In the genomic region with DNA sequence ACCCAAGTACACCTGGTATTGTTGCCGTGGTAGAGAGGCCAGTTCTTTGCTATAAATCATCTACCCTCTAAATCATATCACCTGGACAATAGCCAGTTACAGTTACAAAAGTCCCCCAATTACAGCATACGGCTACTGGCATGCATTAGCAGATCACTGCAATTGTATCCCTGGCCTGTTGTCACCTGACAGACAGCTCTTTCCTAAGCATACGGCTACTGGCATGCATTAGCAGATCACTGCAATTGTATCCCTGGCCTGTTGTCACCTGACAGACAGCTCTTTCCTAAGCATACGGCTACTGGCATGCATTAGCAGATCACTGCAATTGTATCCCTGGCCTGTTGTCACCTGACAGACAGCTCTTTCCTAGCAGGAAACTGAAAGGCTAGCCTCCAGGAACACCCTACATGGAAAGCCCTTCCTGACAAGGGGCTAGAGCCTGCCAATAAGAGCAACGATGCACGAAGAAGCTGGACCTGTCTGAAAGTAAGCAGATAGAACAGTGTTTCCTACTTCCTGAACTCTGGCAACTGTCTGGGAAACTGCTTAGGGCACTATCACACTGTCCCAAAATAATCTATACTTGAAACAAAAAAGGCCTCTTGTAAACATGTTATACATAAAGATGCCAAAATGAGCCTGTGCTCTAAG, we compare ENCODE assay signal across 7 mouse cellular contexts. TPM values are rescaled to one million over a fixed set of nuclear protein-coding genes. Genes with fewer than 3 reads are reported as not detected.
DNase-seq lines count a peak whose midpoint lies in the region; ATAC-seq and TF ChIP-seq lines count a peak whose summit lies in the region.
"Not testable (repeated sequence)": the region's sequence is repeated elsewhere in the genome, so short reads cannot be mapped to it uniquely, and the experiment has no call there.

No protein-coding gene starts in this region.

- not testable (repeated sequence) for H3K4me3 ChIP-seq in forebrain, embryonic 13.5 days; heart, embryonic 11.5 days (ENCODE audit: low read depth, low read length); hindbrain, embryonic 12.5 days; intestine, postnatal 0 days (ENCODE audit: low read depth, low read length); kidney, postnatal 0 days (replicated peaks; ENCODE audit: low read depth, low read length); lung, embryonic 15.5 days; neural tube, embryonic 14.5 days (ENCODE audit: low read depth, low read length)

- not testable (repeated sequence) for H3K27ac ChIP-seq in forebrain, embryonic 13.5 days; heart, embryonic 11.5 days (ENCODE audit: low read depth, low read length); hindbrain, embryonic 12.5 days; intestine, postnatal 0 days (ENCODE audit: low read depth, low read length); kidney, postnatal 0 days; neural tube, embryonic 14.5 days (ENCODE audit: low read depth, low read length)
- peak overlapping the region; percentile 29; the same call in 1 of the 2 replicates for H3K27ac ChIP-seq in lung, embryonic 15.5 days

- not testable (repeated sequence) for H3K9ac ChIP-seq in forebrain, embryonic 13.5 days; heart, embryonic 11.5 days (ENCODE audit: low read depth, low read length); hindbrain, embryonic 12.5 days; intestine, postnatal 0 days (ENCODE audit: low read depth, low read length); kidney, postnatal 0 days (ENCODE audit: low read depth, low read length); lung, embryonic 15.5 days; neural tube, embryonic 14.5 days (replicated peaks; ENCODE audit: low read depth, low read length)

- 55% methylated on average over 6 of the region's 6 CpGs for WGBS in forebrain, embryonic 13.5 days
- WGBS in heart, embryonic 11.5 days (ENCODE audit: insufficient replicate concordance) = 45% methylated on average over 6 of the region's 6 CpGs
- WGBS in hindbrain, embryonic 12.5 days = 65% methylated on average over 6 of the region's 6 CpGs
- 39% methylated on average over 5 of the region's 6 CpGs for WGBS in intestine, postnatal 0 days
- 26% methylated on average over 6 of the region's 6 CpGs for WGBS in kidney, postnatal 0 days
- 61% methylated on average over 6 of the region's 6 CpGs for WGBS in lung, embryonic 15.5 days
- 83% methylated on average over 6 of the region's 6 CpGs for WGBS in neural tube, embryonic 14.5 days

- H3K27me3 ChIP-seq in forebrain, embryonic 13.5 days; heart, embryonic 11.5 days (ENCODE audit: control insufficient read depth, insufficient read depth, low read length); hindbrain, embryonic 12.5 days; intestine, postnatal 0 days (replicated peaks; ENCODE audit: control insufficient read depth, insufficient read depth, low read length); kidney, postnatal 0 days (ENCODE audit: insufficient read depth, low read length); lung, embryonic 15.5 days; neural tube, embryonic 14.5 days (ENCODE audit: control insufficient read depth, insufficient read depth, low read length): not testable (repeated sequence)

- H3K4me1 ChIP-seq in forebrain, embryonic 13.5 days; heart, embryonic 11.5 days (ENCODE audit: control insufficient read depth, insufficient read depth, low read length); hindbrain, embryonic 12.5 days; intestine, postnatal 0 days (replicated peaks; ENCODE audit: control insufficient read depth, insufficient read depth, low read length); kidney, postnatal 0 days (replicated peaks; ENCODE audit: insufficient read depth, low read length); lung, embryonic 15.5 days; neural tube, embryonic 14.5 days (ENCODE audit: control insufficient read depth, insufficient read depth, low read length): not testable (repeated sequence)

- H3K9me3 ChIP-seq in forebrain, embryonic 13.5 days (replicated peaks); heart, embryonic 11.5 days (replicated peaks; ENCODE audit: control insufficient read depth, low read length); hindbrain, embryonic 12.5 days (replicated peaks); intestine, postnatal 0 days (ENCODE audit: control insufficient read depth); kidney, postnatal 0 days (replicated peaks; ENCODE audit: low read length); lung, embryonic 15.5 days; neural tube, embryonic 14.5 days (ENCODE audit: control insufficient read depth, low read length): not testable (repeated sequence)

- peak; percentile 81 for ATAC-seq in forebrain, embryonic 13.5 days
- peak; percentile 39 for ATAC-seq in heart, embryonic 11.5 days (replicated peaks; ENCODE audit: insufficient number of reproducible peaks, low FRiP score, low TSS enrichment)
- 0 out of 2 replicates have a peak, but pooled peaks have one; percentile 22 for ATAC-seq in hindbrain, embryonic 12.5 days (ENCODE audit: low FRiP score)
- ATAC-seq in intestine, postnatal 0 days = peak; percentile 54
- ATAC-seq in kidney, postnatal 0 days (replicated peaks; ENCODE audit: low FRiP score, low read depth) = not testable (repeated sequence)
- ATAC-seq in lung, embryonic 15.5 days (ENCODE audit: borderline replicate concordance, extremely low read depth, low FRiP score, low TSS enrichment) = 0 out of 2 replicates have a peak, but pooled peaks have one; percentile 14
- peak; percentile 21; the same call in 1 of the 2 replicates for ATAC-seq in neural tube, embryonic 14.5 days (ENCODE audit: low read depth)

- H3K4me2 ChIP-seq in forebrain, embryonic 13.5 days; heart, embryonic 11.5 days; hindbrain, embryonic 12.5 days (replicated peaks); intestine, postnatal 0 days (replicated peaks; ENCODE audit: low read depth); kidney, postnatal 0 days (ENCODE audit: low read length); lung, embryonic 15.5 days; neural tube, embryonic 14.5 days (ENCODE audit: low read depth, low read length): not testable (repeated sequence)

- peaks cover 44% of the 10 kb centered on the region for H3K36me3 ChIP-seq in forebrain, embryonic 13.5 days (ENCODE audit: poor library complexity, severe bottlenecking)
- peaks cover 23% of the 10 kb centered on the region for H3K36me3 ChIP-seq in heart, embryonic 11.5 days (ENCODE audit: control insufficient read depth, insufficient read depth, low read length)
- H3K36me3 ChIP-seq in hindbrain, embryonic 12.5 days = peaks cover 36% of the 10 kb centered on the region
- H3K36me3 ChIP-seq in intestine, postnatal 0 days (ENCODE audit: control insufficient read depth, insufficient read depth) = peaks cover 31% of the 10 kb centered on the region
- H3K36me3 ChIP-seq in kidney, postnatal 0 days (ENCODE audit: insufficient read depth, low read length) = peaks cover 22% of the 10 kb centered on the region
- H3K36me3 ChIP-seq in lung, embryonic 15.5 days = peaks cover 35% of the 10 kb centered on the region
- H3K36me3 ChIP-seq in neural tube, embryonic 14.5 days (ENCODE audit: control insufficient read depth, insufficient read depth, low read length) = peaks cover 39% of the 10 kb centered on the region

- peak; percentile 29 for DNase-seq in kidney, postnatal 0 days (ENCODE audit: low spot score)

- TF ChIP-seq CTCF in intestine, postnatal 0 days (IDR thresholded peaks at IDR 0.05; ENCODE audit: low read depth); kidney, postnatal 0 days (IDR thresholded peaks at IDR 0.05; ENCODE audit: low read depth): not testable (repeated sequence)

RNA-seq across cellular contexts. Expression of a gene that starts 37.5 kb away (rescaled TPM):
- 52.6 and 52.9 TPM in 2 replicates for polyA plus RNA-seq in forebrain, embryonic 13.5 days (2015; fragmentation: Nextera tagmentation; extraction: Ambion mirVana)
- polyA plus RNA-seq in heart, embryonic 11.5 days (2014; fragmentation: Nextera tagmentation; extraction: Ambion mirVana) = 29.6 and 34.4 TPM in 2 replicates
- polyA plus RNA-seq in hindbrain, embryonic 12.5 days (2016; fragmentation: Nextera tagmentation; extraction: Ambion mirVana) = 50.1 and 56.9 TPM in 2 replicates
- 13.0 and 14.9 TPM in 2 replicates for polyA plus RNA-seq in intestine, postnatal 0 days (2015; fragmentation: Nextera tagmentation; extraction: Ambion mirVana)
- polyA plus RNA-seq in kidney, postnatal 0 days (2015; fragmentation: Nextera tagmentation; extraction: Ambion mirVana) = 24.3 and 28.2 TPM in 2 replicates
- 40.1 and 46.4 TPM in 2 replicates for polyA plus RNA-seq in lung, embryonic 15.5 days (2015; fragmentation: Nextera tagmentation; extraction: Ambion mirVana)
- 46.3 and 49.9 TPM in 2 replicates for polyA plus RNA-seq in neural tube, embryonic 14.5 days (2014; fragmentation: Nextera tagmentation; extraction: Ambion mirVana)
